In genomic region chr1:166379630-166380231, GRCm38 (mm10) we compare ENCODE assay signal across 8 mouse cellular contexts. TPM values are rescaled to one million over a fixed set of nuclear protein-coding genes. Genes with fewer than 3 reads are reported as not detected.
A peak's percentile ranks its signal among the peaks of the same experiment; 100 is the strongest.
DNase-seq lines count a peak whose midpoint lies in the region; ATAC-seq and TF ChIP-seq lines count a peak whose summit lies in the region.

No protein-coding gene starts in this region.

- H3K4me3 ChIP-seq in ES-E14 (ENCODE audit: insufficient read depth in 1 of 2, low read depth in 1 of 2, low read length in 2 of 2, poor library complexity in 1 of 2, severe bottlenecking in 1 of 2): peak overlapping the region; percentile 76 to 90
- H3K4me3 ChIP-seq in forebrain, embryonic 15.5 days: peak overlapping the region; percentile 79
- peak overlapping the region; percentile 99 for H3K4me3 ChIP-seq in lung, postnatal 0 days (ENCODE audit: low read depth, low read length)

- ATAC-seq in forebrain, embryonic 15.5 days (replicated peaks): peak; percentile 66
- ATAC-seq in lung, postnatal 0 days: peak; percentile 4; the same call in 1 of the 2 replicates

- H3K9ac ChIP-seq in ES-E14 (ENCODE audit: insufficient read depth, low read depth, low read length, poor library complexity, severe bottlenecking): peak overlapping the region; percentile 83
- H3K9ac ChIP-seq in forebrain, embryonic 15.5 days (replicated peaks): peak overlapping the region; percentile 95
- peak overlapping the region; percentile 97 for H3K9ac ChIP-seq in lung, postnatal 0 days (replicated peaks; ENCODE audit: low read depth)

- in situ Hi-C loops in ES-E14 (cut with MboI; ENCODE audit: low sequenced_read_pairs in 2 of 2, unreplicated experiment in 2 of 2): no loop called here

- peak; percentile 35 for TF ChIP-seq CTCF in lung, postnatal 0 days (IDR thresholded peaks at IDR 0.05)

- no peaks in the 10 kb centered on the region for H3K36me3 ChIP-seq in ES-E14 (ENCODE audit: control insufficient read depth, insufficient read depth, low read length, poor library complexity, severe bottlenecking)
- H3K36me3 ChIP-seq in forebrain, embryonic 15.5 days: peaks cover 17% of the 10 kb centered on the region
- H3K36me3 ChIP-seq in lung, postnatal 0 days (ENCODE audit: insufficient read depth, low read length): peaks cover 2% of the 10 kb centered on the region

- WGBS in forebrain, embryonic 15.5 days: under 1% methylated on average over 41 of the region's 41 CpGs
- 5% methylated on average over 35 of the region's 41 CpGs for WGBS in lung, postnatal 0 days

- TF ChIP-seq EP300 in lung, postnatal 0 days (IDR thresholded peaks at IDR 0.05): no peak

- peak overlapping the region; percentile 62 for H3K4me2 ChIP-seq in forebrain, embryonic 15.5 days (replicated peaks)
- H3K4me2 ChIP-seq in lung, postnatal 0 days (replicated peaks; ENCODE audit: low read depth, low read length): peak overlapping the region; percentile 83

- no peaks in the 10 kb centered on the region for H3K9me3 ChIP-seq in ES-E14 (ENCODE audit: control insufficient read depth, insufficient read depth, low read depth, low read length)
- no peaks in the 10 kb centered on the region for H3K9me3 ChIP-seq in forebrain, embryonic 15.5 days
- H3K9me3 ChIP-seq in lung, postnatal 0 days (ENCODE audit: low read length): no peaks in the 10 kb centered on the region

- H3K4me1 ChIP-seq in ES-E14 (ENCODE audit: control insufficient read depth in 2 of 2, insufficient read depth in 2 of 2, low read length in 2 of 2, poor library complexity in 1 of 2): no peaks in the 10 kb centered on the region
- peaks cover 25% of the 10 kb centered on the region for H3K4me1 ChIP-seq in forebrain, embryonic 15.5 days
- peaks cover 6% of the 10 kb centered on the region; the same call in 1 of the 2 replicates for H3K4me1 ChIP-seq in lung, postnatal 0 days (ENCODE audit: insufficient read depth, low read depth, low read length)

- H3K27ac ChIP-seq in ES-E14 (ENCODE audit: insufficient read depth, low read depth, low read length, poor library complexity, severe bottlenecking): no peak overlapping the region
- peak overlapping the region; percentile 88 for H3K27ac ChIP-seq in forebrain, embryonic 15.5 days (replicated peaks)
- H3K27ac ChIP-seq in lung, postnatal 0 days (ENCODE audit: low read length): peak overlapping the region; percentile 95

- DNase-seq in ES-E14 (ENCODE audit: low read depth, low spot score): no peak
- DNase-seq in cerebellum, adult 11-12 months: peak; percentile 74
- DNase-seq in heart, postnatal 4 days: peak; percentile 73
- peak; percentile 53 to 61 for DNase-seq in layer of hippocampus, adult 8-10 months (ENCODE audit: low spot score in 2 of 2)
- peak; percentile 81 for DNase-seq in lung, postnatal 0 days (ENCODE audit: low spot score)
- peak; percentile 45 for DNase-seq in ovary, adult 18-20 months (ENCODE audit: low spot score)
- peak; percentile 81 for DNase-seq in thymus, postnatal 0 days (ENCODE audit: low spot score)

- no peaks in the 10 kb centered on the region for H3K27me3 ChIP-seq in forebrain, embryonic 15.5 days
- H3K27me3 ChIP-seq in lung, postnatal 0 days (replicated peaks; ENCODE audit: insufficient read depth, low read length): no peaks in the 10 kb centered on the region

TF ChIP-seq in ES-E14, 5 proteins besides CTCF, POLR2A, EP300 and RAD21:
- TF ChIP-seq CHD2 (IDR thresholded peaks at IDR 0.05; ENCODE audit: low read depth, low read length) (no peak), ZC3H11A (IDR thresholded peaks at IDR 0.05; ENCODE audit: borderline replicate concordance, low read depth, low read length) (no peak), HCFC1 (IDR thresholded peaks at IDR 0.05; ENCODE audit: borderline replicate concordance, insufficient read depth, low read length) (no peak), MAFK (IDR thresholded peaks at IDR 0.05; ENCODE audit: insufficient read depth, low read depth, low read length) (no peak), ZNF384 (IDR thresholded peaks at IDR 0.05; ENCODE audit: low read depth, low read length) (no peak)

RNA-seq across cellular contexts. Expression of gene Tada1, which starts 0.8 kb away (rescaled TPM):
- 5.1 and 5.5 TPM in 2 replicates for total RNA-seq in ES-E14 (2012; rRNA removed)
- 94.6 and 101 TPM in 2 replicates for polyA plus RNA-seq in forebrain, embryonic 15.5 days (2015; fragmentation: Nextera tagmentation; extraction: Ambion mirVana)
- 10 to 100 TPM; 17.7 to 18.1 TPM for total RNA-seq in heart, postnatal 4 days (2021)
- 10 to 100 TPM; 36.5 to 41.8 (median 39.3) TPM for total RNA-seq in layer of hippocampus, adult 8-10 months (2022)
- polyA plus RNA-seq in lung, postnatal 0 days (2015; fragmentation: Nextera tagmentation; extraction: Ambion mirVana): 26.5 and 28.1 TPM in 2 replicates
- 53.7 and 54.1 TPM in 2 replicates for polyA plus RNA-seq in thymus, postnatal 0 days (2015; fragmentation: Nextera tagmentation; extraction: Ambion mirVana)

RNA-seq across cellular contexts. Expression of gene Pogk, which starts 29.9 kb away (rescaled TPM):
- 3.0 and 3.5 TPM in 2 replicates for total RNA-seq in ES-E14 (2012; rRNA removed)
- polyA plus RNA-seq in forebrain, embryonic 15.5 days (2015; fragmentation: Nextera tagmentation; extraction: Ambion mirVana): 41.1 and 42.0 TPM in 2 replicates
- total RNA-seq in heart, postnatal 4 days (2021): 10 to 100 TPM; 24.5 to 29.2 TPM
- 10 to 100 TPM; 34.0 to 35.0 (median 34.4) TPM for total RNA-seq in layer of hippocampus, adult 8-10 months (2022)
- 3.5 and 4.0 TPM in 2 replicates for polyA plus RNA-seq in lung, postnatal 0 days (2015; fragmentation: Nextera tagmentation; extraction: Ambion mirVana)
- polyA plus RNA-seq in thymus, postnatal 0 days (2015; fragmentation: Nextera tagmentation; extraction: Ambion mirVana): 3.1 and 3.4 TPM in 2 replicates
